Mouse (Mus musculus) lung, adult 2 months (tissue): ENCODE measurements at regions not wholly inside any gene's neighbourhood (a gene's known extent, or its start where the extent isn't known, plus 50 kb on each side); places are given as distances from the start of the nearest gene placed in this dataset.
A peak's percentile ranks its signal among the peaks of the same experiment; 100 is the strongest.

Source experiments
- DNase-seq: peaks from one replicate; pipeline ENCODE4 v3.0.0; 2022
- H3K4me1 ChIP-seq: fragments of 200-500 bp; 2 replicates; pipeline ENCODE4 v1.6.1; 2011; ENCODE audit warnings: low read length; ENCODE audit not compliant: control insufficient read depth, insufficient read depth
- H3K4me3 ChIP-seq: fragments of 200-500 bp; replicated peaks from 2 replicates; pipeline ENCODE3; 2011; ENCODE audit warnings: low read depth, mild to moderate bottlenecking, control low read depth, low read length; ENCODE audit errors: extremely low read depth
- CTCF ChIP-seq: fragments of 200-500 bp; IDR thresholded peaks from 2 replicates; pipeline ENCODE4 v1.5.1; 2011; ENCODE audit warnings: mild to moderate bottlenecking, low read length, control low read depth; ENCODE audit not compliant: insufficient read depth
- POLR2A ChIP-seq: fragments of 200-500 bp; IDR thresholded peaks from 2 replicates; pipeline ENCODE4 v1.6.1; 2011; ENCODE audit warnings: low read depth, mild to moderate bottlenecking, control low read depth, low read length, borderline replicate concordance; ENCODE audit errors: extremely low read depth
- WGBS: fragments of 180-500 bp; shearing (Covaris S2); methylation state at CpG from one replicate; pipeline ENCODE4 v1.1.7; 2018; 5-methylcytosine and 5-hydroxymethylcytosine counted together

GRCm38 (mm10) chr2:9487381-9487914 is 393.6 kb upstream of the 4930412O13Rik start:
- WGBS: 89% methylated on average over 7 of the region's 7 CpGs
- H3K4me3 ChIP-seq: no peak overlapping the region
- no peak for DNase-seq
- no peaks in the 10 kb centered on the region for H3K4me1 ChIP-seq
- no peak for TF ChIP-seq CTCF
- TF ChIP-seq POLR2A: no peak

- no peak for DNase-seq
- 46% methylated on average over 6 of the region's 6 CpGs for WGBS
- no peak for TF ChIP-seq CTCF
- no peak for TF ChIP-seq POLR2A
- no peaks in the 10 kb centered on the region for H3K4me1 ChIP-seq
- no peak overlapping the region for H3K4me3 ChIP-seq
Measured at GRCm38 (mm10) chr2:9493606-9494145, 387.4 kb upstream of the 4930412O13Rik start.

GRCm38 (mm10) chr2:9520045-9520444 is 361.0 kb upstream of the 4930412O13Rik start:
- no peak overlapping the region for H3K4me3 ChIP-seq
- no peak for DNase-seq
- H3K4me1 ChIP-seq: no peaks in the 10 kb centered on the region
- 76% methylated on average over 1 of the region's 1 CpGs for WGBS
- TF ChIP-seq POLR2A (no peak), CTCF (no peak)

- DNase-seq: no peak
- H3K4me1 ChIP-seq: no peaks in the 10 kb centered on the region
- TF ChIP-seq CTCF (no peak), POLR2A (no peak)
- H3K4me3 ChIP-seq: no peak overlapping the region
- WGBS: 84% methylated on average over 3 of the region's 3 CpGs
Measured at GRCm38 (mm10) chr2:9525910-9526309, 355.1 kb upstream of the 4930412O13Rik start.

- peaks cover 3% of the 10 kb centered on the region; the same call in 1 of the 2 replicates for H3K4me1 ChIP-seq
- WGBS: 81% methylated on average over 2 of the region's 2 CpGs
- DNase-seq: no peak
- TF ChIP-seq CTCF: no peak
- TF ChIP-seq POLR2A: no peak
- H3K4me3 ChIP-seq: no peak overlapping the region
Measured at GRCm38 (mm10) chr2:9535141-9535658, 345.9 kb upstream of the 4930412O13Rik start.

GRCm38 (mm10) chr2:9547771-9548590 is 333.1 kb upstream of the 4930412O13Rik start:
- no peak overlapping the region for H3K4me3 ChIP-seq
- peaks cover 3% of the 10 kb centered on the region; the same call in 1 of the 2 replicates for H3K4me1 ChIP-seq
- peak; percentile 8 for DNase-seq
- TF ChIP-seq POLR2A (no peak), CTCF (no peak)
- WGBS: 46% methylated on average over 10 of the region's 10 CpGs

GRCm38 (mm10) chr2:9553313-9553712 is 327.7 kb upstream of the 4930412O13Rik start:
- no peak for DNase-seq
- no peak overlapping the region for H3K4me3 ChIP-seq
- TF ChIP-seq CTCF (no peak), POLR2A (no peak)
- no peaks in the 10 kb centered on the region for H3K4me1 ChIP-seq

- 65% methylated on average over 6 of the region's 6 CpGs for WGBS
- Histone ChIP-seq H3K4me3 (no peak overlapping the region), H3K4me1 (peaks cover 5% of the 10 kb centered on the region; the same call in 1 of the 2 replicates)
- DNase-seq: no peak
- no peak for TF ChIP-seq POLR2A
- no peak for TF ChIP-seq CTCF
Measured at GRCm38 (mm10) chr2:9564487-9565043, 316.5 kb upstream of the 4930412O13Rik start.

GRCm38 (mm10) chr2:9569220-9569619 is 311.8 kb upstream of the 4930412O13Rik start:
- TF ChIP-seq CTCF (no peak), POLR2A (no peak)
- no peak for DNase-seq
- WGBS: 82% methylated on average over 4 of the region's 4 CpGs
- H3K4me1 ChIP-seq: no peaks in the 10 kb centered on the region
- H3K4me3 ChIP-seq: no peak overlapping the region

- no peaks in the 10 kb centered on the region for H3K4me1 ChIP-seq
- no peak for TF ChIP-seq POLR2A
- no peak for TF ChIP-seq CTCF
- no peak overlapping the region for H3K4me3 ChIP-seq
- no peak for DNase-seq
- 60% methylated on average over 6 of the region's 6 CpGs for WGBS
Measured at GRCm38 (mm10) chr2:9574196-9574595, 306.9 kb upstream of the 4930412O13Rik start.
